Mouse (Mus musculus): ENCODE data around the gene Uggt1.
A peak's percentile ranks its signal among the peaks of the same experiment; 100 is the strongest.

- peak; percentile 79; the same call in 1 of the 2 replicates for TF ChIP-seq CTCF (IDR thresholded peaks at IDR 0.05; ENCODE audit: extremely low read depth, insufficient read depth, insufficient read length, insufficient replicate concordance)
- TF ChIP-seq POLR2A (IDR thresholded peaks at IDR 0.05; ENCODE audit: low read depth, low read length): no peak
These were observed 109.9 kb downstream of the Uggt1 start for GRCm38 (mm10) chr1:36134584-36134983.
